Mouse (Mus musculus) limb, embryonic 12.5 days (tissue): ENCODE results near the gene Col8a1. TPM values are rescaled to one million over a fixed set of nuclear protein-coding genes. Genes with fewer than 3 reads are reported as not detected.
A peak's percentile ranks its signal among the peaks of the same experiment; 100 is the strongest.

Experiments
- ATAC-seq: fragments of 200-750 bp; cut with Nextera tagmentation; 2 replicates; pipeline ENCODE4 v1.8.0; 2017; ENCODE audit warnings: low read depth, moderate TSS enrichment; ENCODE audit not compliant: insufficient number of reproducible peaks, insufficient read depth, low FRiP score, low TSS enrichment
- H3K27ac ChIP-seq: fragments of 300-500 bp; sonication (generic); 2 replicates; pipeline ENCODE4 v1.5.1; 2016; ENCODE audit warnings: mild to moderate bottlenecking, moderate library complexity
- H3K27me3 ChIP-seq: fragments of 300-500 bp; sonication (generic); 2 replicates; pipeline ENCODE4 v1.6.1; 2016; ENCODE audit warnings: mild to moderate bottlenecking, moderate library complexity
- H3K36me3 ChIP-seq: fragments of 300-500 bp; sonication (generic); 2 replicates; pipeline ENCODE4 v1.6.1; 2016; ENCODE audit warnings: mild to moderate bottlenecking, moderate library complexity
- H3K4me1 ChIP-seq: fragments of 300-500 bp; sonication (generic); replicated peaks from 2 replicates; pipeline ENCODE4 v1.6.1; 2016
- H3K4me2 ChIP-seq: fragments of 300-500 bp; sonication (generic); 2 replicates; pipeline ENCODE4 v1.6.1; 2016; ENCODE audit warnings: mild to moderate bottlenecking, moderate library complexity
- H3K4me3 ChIP-seq: fragments of 300-500 bp; sonication (generic); replicated peaks from 2 replicates; pipeline ENCODE4 v1.5.1; 2016; ENCODE audit warnings: mild to moderate bottlenecking
- H3K9ac ChIP-seq: fragments of 300-500 bp; sonication (generic); replicated peaks from 2 replicates; pipeline ENCODE4 v1.6.1; 2016; ENCODE audit warnings: mild to moderate bottlenecking, moderate library complexity
- H3K9me3 ChIP-seq: fragments of 300-500 bp; sonication (generic); 2 replicates; pipeline ENCODE4 v1.6.1; 2016; ENCODE audit warnings: mild to moderate bottlenecking, moderate library complexity
- WGBS: fragments of 180-500 bp; shearing (Covaris S2); methylation state at CpG from one replicate; pipeline ENCODE4 v1.1.7; 2016; 5-methylcytosine and 5-hydroxymethylcytosine counted together
- polyA plus RNA-seq: library from polyadenylated mRNA; unstranded; fragments of >200 nt; fragmentation: Nextera tagmentation; extraction: Ambion mirVana; gene quantifications from 2 replicates; pipeline ENCODE4 v1.2.1, GENCODE M21; 2016

Gene Col8a1
- polyA plus RNA-seq, 1 experiment from 2014 or later, result 8.3 TPM

DNA sequence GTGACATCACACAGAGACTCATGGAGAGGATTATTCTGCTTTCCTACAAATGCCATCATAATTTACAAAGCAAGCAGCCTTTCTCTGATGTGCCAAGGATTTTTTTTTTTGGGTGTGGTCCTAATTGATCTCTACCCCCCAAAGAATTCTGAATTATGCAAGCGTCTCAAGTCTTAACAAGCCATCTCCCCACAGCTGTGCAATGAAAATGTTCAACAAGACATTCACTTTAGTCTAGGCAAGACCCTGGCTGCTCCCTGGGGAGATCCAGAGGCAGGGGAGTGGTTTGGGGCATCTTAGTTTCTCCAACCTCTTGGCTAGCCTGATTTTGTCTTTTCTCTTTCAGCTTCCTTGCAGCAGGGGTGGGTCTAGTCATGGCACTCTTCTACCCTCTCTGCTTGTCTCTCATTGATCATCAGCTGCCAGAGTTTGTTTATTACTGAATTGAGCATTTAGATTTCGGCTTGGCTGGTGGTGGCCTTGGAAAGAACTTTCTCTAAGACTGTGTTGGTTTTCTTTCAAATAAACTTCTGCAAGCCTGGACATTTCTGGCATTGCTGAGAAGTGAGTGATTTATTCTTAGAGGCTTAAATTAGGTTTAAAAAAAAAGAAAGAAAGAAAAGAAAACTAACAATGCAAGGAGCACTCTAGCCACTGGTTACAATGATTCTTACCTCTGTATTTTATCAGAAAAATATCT lies 7.0 kb downstream of the Col8a1 start:
- no peak overlapping the region for H3K4me3 ChIP-seq
- H3K4me1 ChIP-seq, result no peaks in the 10 kb centered on the region; the same call in 1 of the 2 replicates
- no peaks in the 10 kb centered on the region for H3K36me3 ChIP-seq
- H3K4me2 ChIP-seq, result no peak overlapping the region
- 73% methylated on average over 2 of the region's 2 CpGs for WGBS
- H3K27ac ChIP-seq, result no peak overlapping the region
- no peaks in the 10 kb centered on the region for H3K27me3 ChIP-seq
- ATAC-seq, result no peak
- no peak overlapping the region for H3K9ac ChIP-seq
- H3K9me3 ChIP-seq, result no peaks in the 10 kb centered on the region

DNA sequence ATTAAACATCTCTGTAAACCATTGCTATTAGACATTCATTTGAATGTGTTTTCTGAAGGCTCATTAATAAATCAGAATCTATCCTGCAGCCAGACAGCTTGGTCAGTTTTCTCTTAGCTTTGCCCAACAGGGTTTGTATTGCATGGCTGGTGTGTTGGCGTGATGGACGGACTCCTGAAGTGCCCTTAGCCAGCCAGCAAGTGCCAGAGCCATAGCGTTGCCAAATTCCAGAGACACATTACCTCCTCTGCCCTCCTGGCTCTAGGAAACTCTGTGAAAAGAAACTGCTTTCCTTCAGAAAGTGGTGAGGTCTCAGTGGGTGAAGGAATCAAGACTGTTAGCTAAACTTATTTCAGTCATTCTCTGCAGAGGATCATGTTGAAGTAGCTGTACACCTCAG lies 14.4 kb downstream of the Col8a1 start:
- 90% methylated on average over 3 of the region's 3 CpGs for WGBS

DNA sequence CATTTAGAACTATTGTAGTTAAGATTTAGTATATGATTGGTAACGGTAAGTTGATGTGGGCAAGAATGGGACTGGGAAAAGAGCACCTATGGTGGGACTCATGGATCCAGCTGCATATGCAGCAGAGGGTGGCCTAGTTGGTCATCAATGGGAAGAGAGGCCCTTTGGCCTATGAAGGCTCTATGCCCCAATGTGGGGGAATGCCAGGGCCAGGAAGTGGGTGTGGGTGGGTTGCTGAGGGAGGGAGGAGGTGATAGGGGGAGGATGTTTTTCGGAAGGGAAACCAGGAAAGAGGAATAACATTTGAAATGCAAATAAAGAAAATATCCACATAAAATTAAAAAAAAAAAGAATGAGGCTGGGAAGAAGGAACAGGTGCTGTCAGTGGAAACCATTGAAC lies 19.6 kb downstream of the Col8a1 start:
- H3K27ac ChIP-seq, result no peak overlapping the region
- WGBS, result 82% methylated on average over 2 of the region's 2 CpGs
- H3K4me1 ChIP-seq, result peaks cover 11% of the 10 kb centered on the region
- no peaks in the 10 kb centered on the region for H3K9me3 ChIP-seq
- H3K36me3 ChIP-seq, result no peaks in the 10 kb centered on the region
- ATAC-seq, result no peak
- no peak overlapping the region for H3K4me2 ChIP-seq
- no peak overlapping the region for H3K4me3 ChIP-seq
- H3K27me3 ChIP-seq, result no peaks in the 10 kb centered on the region
- H3K9ac ChIP-seq, result no peak overlapping the region

More for the DNA sequence above, 14.4 kb downstream of the Col8a1 start:
- no peak overlapping the region for H3K27ac ChIP-seq
- no peaks in the 10 kb centered on the region for H3K4me1 ChIP-seq
- no peaks in the 10 kb centered on the region for H3K36me3 ChIP-seq
- no peak for ATAC-seq
- H3K9me3 ChIP-seq, result no peaks in the 10 kb centered on the region
- no peak overlapping the region for H3K9ac ChIP-seq
- no peak overlapping the region for H3K4me3 ChIP-seq
- no peak overlapping the region for H3K4me2 ChIP-seq
- no peaks in the 10 kb centered on the region for H3K27me3 ChIP-seq

DNA sequence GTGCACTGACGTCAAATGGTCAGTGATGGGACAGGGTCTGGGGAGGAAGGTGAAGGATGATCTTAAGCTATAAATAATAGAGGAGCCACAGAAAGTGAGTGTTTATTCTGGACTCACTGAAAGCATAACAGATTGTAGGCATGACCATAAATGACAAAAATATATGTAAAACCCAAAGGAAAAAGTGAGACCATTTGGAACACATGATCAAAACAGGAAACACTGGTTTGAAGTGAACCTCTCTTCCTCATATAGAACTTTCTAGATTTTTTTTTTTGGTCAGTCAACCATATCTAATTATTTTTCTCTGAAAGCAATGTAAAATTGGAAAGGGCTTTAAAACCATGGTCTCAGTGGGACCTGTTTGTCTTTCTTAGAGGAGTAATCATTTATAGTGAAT lies 21.0 kb downstream of the Col8a1 start:
- H3K9me3 ChIP-seq, result no peaks in the 10 kb centered on the region
- no peak overlapping the region for H3K27ac ChIP-seq
- no peak overlapping the region for H3K4me3 ChIP-seq
- WGBS, result 6% methylated on average over 1 of the region's 1 CpGs
- ATAC-seq, result no peak
- H3K9ac ChIP-seq, result no peak overlapping the region
- no peaks in the 10 kb centered on the region for H3K27me3 ChIP-seq
- peaks cover 11% of the 10 kb centered on the region for H3K4me1 ChIP-seq
- no peak overlapping the region for H3K4me2 ChIP-seq
- H3K36me3 ChIP-seq, result no peaks in the 10 kb centered on the region

DNA sequence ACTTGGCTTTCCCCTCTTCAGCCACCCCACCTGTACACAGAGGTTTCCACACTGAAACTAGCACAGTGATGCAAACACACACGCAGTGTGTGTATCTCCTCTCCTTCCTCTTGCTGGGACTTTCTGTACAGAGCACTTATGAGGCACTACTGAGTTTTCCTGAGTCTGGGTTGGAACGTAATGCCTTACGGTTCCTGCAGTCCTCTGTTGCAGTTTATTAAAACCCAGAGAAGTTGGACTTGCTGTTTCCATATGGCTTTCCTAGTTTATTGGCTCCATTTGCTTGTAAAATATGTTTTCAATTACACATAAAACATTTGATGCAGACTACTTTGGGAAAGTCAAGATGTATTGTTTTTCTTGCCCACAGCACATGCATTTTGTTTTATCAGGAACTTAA lies 21.4 kb downstream of the Col8a1 start:
- Histone ChIP-seq H3K9me3 (no peaks in the 10 kb centered on the region), H3K4me1 (peaks cover 11% of the 10 kb centered on the region), H3K4me3 (no peak overlapping the region), H3K27ac (peak overlapping the region; percentile 84), H3K27me3 (no peaks in the 10 kb centered on the region), H3K4me2 (no peak overlapping the region), H3K36me3 (no peaks in the 10 kb centered on the region), H3K9ac (no peak overlapping the region)
- ATAC-seq, result peak; percentile 80
- WGBS, result 41% methylated on average over 3 of the region's 3 CpGs

DNA sequence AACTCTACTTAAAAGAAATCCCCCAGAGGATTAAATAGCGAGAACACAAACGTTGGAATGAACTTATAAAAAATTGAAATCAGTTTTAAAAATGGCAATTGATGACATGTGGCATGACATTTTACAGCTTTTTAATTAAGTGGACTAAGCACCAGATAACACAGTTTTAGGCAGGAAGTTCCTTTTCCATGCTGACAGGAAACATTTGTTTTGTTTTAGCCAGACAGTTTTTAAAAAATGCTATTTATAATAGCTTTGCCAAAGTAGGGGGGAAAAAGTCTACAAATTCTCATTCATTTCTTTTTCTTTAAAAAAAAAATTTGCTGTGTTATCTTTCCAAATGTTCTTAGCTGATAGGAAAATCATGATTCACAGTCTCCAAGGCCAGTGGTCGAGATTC lies 29.6 kb downstream of the Col8a1 start:
- H3K4me1 ChIP-seq, result peaks cover 5% of the 10 kb centered on the region
- H3K4me3 ChIP-seq, result no peak overlapping the region
- no peak overlapping the region for H3K27ac ChIP-seq
- no peaks in the 10 kb centered on the region for H3K36me3 ChIP-seq
- H3K27me3 ChIP-seq, result no peaks in the 10 kb centered on the region
- H3K4me2 ChIP-seq, result no peak overlapping the region
- H3K9ac ChIP-seq, result no peak overlapping the region
- 36% methylated on average over 3 of the region's 3 CpGs for WGBS
- ATAC-seq, result no peak
- peaks cover 2% of the 10 kb centered on the region; the same call in 1 of the 2 replicates for H3K9me3 ChIP-seq

DNA sequence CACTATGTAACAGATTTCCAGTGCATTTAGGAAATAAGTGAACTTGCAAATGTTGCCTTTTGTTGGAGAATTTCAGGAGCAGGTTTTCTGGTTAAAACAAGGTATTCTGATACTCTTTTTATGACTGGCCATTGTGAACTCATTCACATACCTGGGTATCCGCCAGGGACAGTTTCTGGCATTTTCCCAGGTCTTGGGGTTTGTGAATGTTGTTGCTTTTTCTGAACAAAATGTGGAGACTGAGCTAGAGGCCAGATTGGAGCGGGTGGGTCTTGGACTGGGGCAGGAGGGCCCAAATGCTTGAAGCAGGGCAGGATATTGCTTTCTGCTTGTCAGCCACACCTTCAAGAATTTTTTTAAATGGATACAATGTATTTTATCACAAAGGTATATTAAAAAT lies 35.6 kb downstream of the Col8a1 start:
- 79% methylated on average over 2 of the region's 2 CpGs for WGBS
- no peaks in the 10 kb centered on the region for H3K9me3 ChIP-seq
- H3K27ac ChIP-seq, result no peak overlapping the region
- H3K9ac ChIP-seq, result no peak overlapping the region
- no peaks in the 10 kb centered on the region for H3K4me1 ChIP-seq
- no peak overlapping the region for H3K4me2 ChIP-seq
- no peaks in the 10 kb centered on the region for H3K27me3 ChIP-seq
- no peak overlapping the region for H3K4me3 ChIP-seq
- ATAC-seq, result no peak
- no peaks in the 10 kb centered on the region for H3K36me3 ChIP-seq

DNA sequence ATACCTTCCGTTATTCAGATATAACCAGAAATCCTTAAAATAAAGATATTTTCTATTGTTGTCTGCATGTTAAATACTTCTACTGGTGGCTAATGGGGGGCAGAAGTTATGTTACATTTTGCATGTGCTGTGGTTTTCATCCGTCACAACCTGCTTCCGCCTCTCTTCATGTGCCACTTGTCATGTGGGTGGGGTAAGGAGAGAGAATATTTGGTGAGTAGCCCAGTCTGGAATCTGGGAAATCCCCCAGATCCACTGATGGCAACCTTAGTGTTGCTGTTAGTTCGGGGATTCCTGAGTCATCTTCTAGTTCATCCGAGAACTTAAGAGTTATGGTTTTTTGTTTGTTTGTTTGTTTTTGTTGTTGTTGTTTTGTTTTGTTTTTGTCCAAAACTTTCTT lies 55.8 kb downstream of the Col8a1 start:
- Histone ChIP-seq H3K4me3 (no peak overlapping the region), H3K4me2 (no peak overlapping the region), H3K4me1 (peaks cover 19% of the 10 kb centered on the region), H3K36me3 (no peaks in the 10 kb centered on the region), H3K27me3 (0 out of 2 replicates have a peak, but pooled peaks cover 9% of the 10 kb centered on the region), H3K9me3 (no peaks in the 10 kb centered on the region), H3K9ac (no peak overlapping the region), H3K27ac (no peak overlapping the region)
- no peak for ATAC-seq
- 90% methylated on average over 5 of the region's 5 CpGs for WGBS

DNA sequence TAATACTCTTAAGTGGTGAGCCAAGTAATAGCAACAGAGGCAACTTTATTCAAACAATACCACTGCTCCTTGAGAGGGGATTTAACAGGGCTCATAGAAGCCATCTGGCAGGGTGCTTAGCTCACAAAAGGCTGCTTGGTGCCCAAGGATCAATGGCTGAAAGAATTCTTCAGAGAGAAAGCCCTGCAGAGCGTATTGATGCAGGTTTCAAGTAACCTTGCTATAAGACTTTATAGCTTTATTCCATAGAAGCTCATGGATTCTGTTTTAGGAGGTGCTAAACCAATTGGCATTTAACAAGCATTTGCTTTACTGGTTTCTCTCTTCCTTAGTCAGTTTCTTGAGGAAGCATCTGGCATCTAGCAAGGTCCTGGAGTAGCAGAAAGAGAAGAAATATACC lies 59.8 kb downstream of the Col8a1 start:
- H3K9me3 ChIP-seq, result no peaks in the 10 kb centered on the region
- peaks cover 20% of the 10 kb centered on the region for H3K4me1 ChIP-seq
- H3K4me2 ChIP-seq, result no peak overlapping the region
- H3K27me3 ChIP-seq, result 0 out of 2 replicates have a peak, but pooled peaks cover 2% of the 10 kb centered on the region
- H3K27ac ChIP-seq, result no peak overlapping the region
- WGBS, result 25% methylated on average over 1 of the region's 1 CpGs
- H3K9ac ChIP-seq, result no peak overlapping the region
- peak; percentile 93 for ATAC-seq
- H3K36me3 ChIP-seq, result no peaks in the 10 kb centered on the region
- no peak overlapping the region for H3K4me3 ChIP-seq

DNA sequence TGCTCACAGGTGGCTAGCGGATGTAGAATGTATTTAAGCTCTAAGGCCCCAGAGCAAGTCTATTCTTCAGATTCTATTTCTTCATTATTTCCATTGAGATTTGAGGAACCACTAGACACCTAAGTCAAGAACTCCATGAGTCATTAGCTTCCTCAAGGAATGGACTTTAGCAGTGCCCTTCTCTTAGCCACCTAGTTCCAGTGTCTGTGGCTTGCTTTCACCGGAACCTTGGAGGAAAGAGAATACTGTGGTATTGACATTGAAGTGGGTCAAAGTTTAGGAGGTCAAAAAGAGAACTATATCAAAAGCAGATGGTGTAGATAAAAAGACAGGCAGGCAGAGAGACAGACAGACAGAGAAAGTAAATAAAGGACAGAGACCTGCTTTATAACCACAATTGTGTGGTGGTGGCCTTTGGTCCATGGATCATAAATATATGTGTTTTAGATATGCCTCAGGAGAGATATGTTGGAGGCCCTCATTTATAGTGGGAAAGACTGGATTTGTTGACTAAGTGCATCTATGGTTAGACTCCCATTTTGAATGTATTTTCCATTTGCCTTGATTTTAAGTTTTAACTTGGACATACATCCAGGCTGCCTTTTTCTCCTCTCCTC lies 60.5 kb downstream of the Col8a1 start:
- no peak for ATAC-seq
- H3K36me3 ChIP-seq, result no peaks in the 10 kb centered on the region
- H3K27ac ChIP-seq, result no peak overlapping the region; the same call in 1 of the 2 replicates
- H3K27me3 ChIP-seq, result 0 out of 2 replicates have a peak, but pooled peaks cover 2% of the 10 kb centered on the region
- H3K4me1 ChIP-seq, result peaks cover 20% of the 10 kb centered on the region
- 73% methylated on average over 2 of the region's 2 CpGs for WGBS
- H3K9me3 ChIP-seq, result no peaks in the 10 kb centered on the region
- H3K4me3 ChIP-seq, result no peak overlapping the region
- H3K4me2 ChIP-seq, result no peak overlapping the region
- no peak overlapping the region for H3K9ac ChIP-seq

DNA sequence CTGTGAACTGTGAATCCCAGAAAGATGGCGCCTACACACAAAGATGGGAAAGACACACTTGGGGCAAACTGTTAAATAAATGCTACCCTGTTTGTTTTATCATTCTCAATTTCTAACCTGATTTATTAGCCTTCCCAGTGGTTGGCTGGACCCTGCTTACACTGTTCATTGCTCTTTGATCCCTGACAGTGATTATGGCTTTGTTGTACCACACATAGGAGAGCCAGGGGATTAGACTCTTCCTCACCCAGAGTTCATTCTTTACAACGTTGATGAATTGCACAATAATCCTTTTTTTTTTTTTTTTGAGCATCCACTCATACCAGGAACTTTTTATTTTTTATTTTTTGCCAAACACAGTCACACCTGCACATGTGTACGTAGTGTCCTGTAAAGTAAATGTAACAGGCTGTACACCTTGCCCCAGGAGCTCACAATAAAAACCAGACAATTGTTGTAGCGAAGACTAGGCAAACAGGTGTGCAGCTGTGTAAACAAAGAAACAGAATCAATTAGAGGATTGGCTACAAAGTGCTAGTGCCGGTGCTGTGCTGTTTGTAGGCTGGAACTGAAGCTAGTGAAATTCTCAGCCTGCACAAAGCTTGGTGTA lies 68.6 kb downstream of the Col8a1 start:
- ATAC-seq, result no peak
- no peak overlapping the region for H3K4me3 ChIP-seq
- H3K9ac ChIP-seq, result no peak overlapping the region
- H3K9me3 ChIP-seq, result no peaks in the 10 kb centered on the region
- 40% methylated on average over 5 of the region's 5 CpGs for WGBS
- H3K4me2 ChIP-seq, result no peak overlapping the region
- H3K4me1 ChIP-seq, result peaks cover 9% of the 10 kb centered on the region
- no peak overlapping the region for H3K27ac ChIP-seq
- H3K27me3 ChIP-seq, result no peaks in the 10 kb centered on the region
- H3K36me3 ChIP-seq, result no peaks in the 10 kb centered on the region
